ENCODE assay signal across 8 mouse cellular contexts in the genomic region with DNA sequence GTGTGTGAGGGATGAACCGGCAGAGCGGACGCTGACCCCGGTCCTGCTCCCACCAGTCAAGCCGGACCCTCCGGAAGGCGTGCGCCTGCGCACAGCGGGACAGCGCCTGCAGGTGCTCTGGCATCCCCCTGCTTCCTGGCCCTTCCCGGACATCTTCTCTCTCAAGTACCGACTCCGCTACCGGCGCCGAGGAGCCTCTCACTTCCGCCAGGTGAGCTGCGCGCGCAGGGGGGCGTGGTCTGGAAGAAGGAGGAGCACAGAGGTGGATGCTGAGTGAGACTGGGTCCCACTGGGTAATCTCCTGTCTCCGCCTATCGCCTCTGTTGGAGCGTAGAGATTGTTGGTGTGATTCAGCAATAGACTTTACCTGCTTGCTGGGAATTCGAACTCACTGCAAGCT. TPM values are rescaled to one million over a fixed set of nuclear protein-coding genes. Genes with fewer than 3 reads are reported as not detected.
DNase-seq lines count a peak whose midpoint lies in the region; ATAC-seq and TF ChIP-seq lines count a peak whose summit lies in the region.

No protein-coding gene starts in this region.

- no peak overlapping the region for H3K27ac ChIP-seq in embryonic facial prominence, embryonic 13.5 days
- H3K27ac ChIP-seq in hindbrain, embryonic 14.5 days = peak overlapping the region; percentile 75

- H3K4me2 ChIP-seq in embryonic facial prominence, embryonic 13.5 days = peak overlapping the region; percentile 82
- H3K4me2 ChIP-seq in hindbrain, embryonic 14.5 days (replicated peaks) = peak overlapping the region; percentile 71

- under 1% methylated on average over 26 of the region's 26 CpGs for WGBS in embryonic facial prominence, embryonic 13.5 days
- 2% methylated on average over 26 of the region's 26 CpGs for WGBS in hindbrain, embryonic 14.5 days

- no peaks in the 10 kb centered on the region for H3K9me3 ChIP-seq in E14TG2a.4 (ENCODE audit: low read length)
- H3K9me3 ChIP-seq in embryonic facial prominence, embryonic 13.5 days = no peaks in the 10 kb centered on the region
- H3K9me3 ChIP-seq in hindbrain, embryonic 14.5 days (ENCODE audit: control insufficient read depth, low read length) = no peaks in the 10 kb centered on the region

- no peaks in the 10 kb centered on the region for H3K27me3 ChIP-seq in E14TG2a.4 (ENCODE audit: insufficient read depth, low read length)
- peaks cover 22% of the 10 kb centered on the region for H3K27me3 ChIP-seq in embryonic facial prominence, embryonic 13.5 days
- peaks cover 5% of the 10 kb centered on the region; the same call in 1 of the 2 replicates for H3K27me3 ChIP-seq in hindbrain, embryonic 14.5 days (ENCODE audit: control insufficient read depth, insufficient read depth, low read length)

- H3K4me3 ChIP-seq in E14TG2a.4 (replicated peaks; ENCODE audit: low read length) = peak overlapping the region; percentile 79
- H3K4me3 ChIP-seq in embryonic facial prominence, embryonic 13.5 days = peak overlapping the region; percentile 49
- peak overlapping the region; percentile 46 for H3K4me3 ChIP-seq in hindbrain, embryonic 14.5 days (replicated peaks; ENCODE audit: low read length)

- peaks cover 14% of the 10 kb centered on the region for H3K36me3 ChIP-seq in E14TG2a.4 (ENCODE audit: insufficient read depth, low read length)
- H3K36me3 ChIP-seq in embryonic facial prominence, embryonic 13.5 days = peaks cover 4% of the 10 kb centered on the region; the same call in 1 of the 2 replicates
- no peaks in the 10 kb centered on the region for H3K36me3 ChIP-seq in hindbrain, embryonic 14.5 days (replicated peaks; ENCODE audit: control insufficient read depth, insufficient read depth)

- peaks cover 82% of the 10 kb centered on the region for H3K4me1 ChIP-seq in E14TG2a.4 (replicated peaks; ENCODE audit: low read depth, low read length)
- peaks cover 30% of the 10 kb centered on the region for H3K4me1 ChIP-seq in embryonic facial prominence, embryonic 13.5 days
- H3K4me1 ChIP-seq in hindbrain, embryonic 14.5 days (replicated peaks; ENCODE audit: control insufficient read depth, insufficient read depth, low read length) = peaks cover 28% of the 10 kb centered on the region

- no peak for TF ChIP-seq CTCF in E14TG2a.4 (conservative IDR thresholded peaks at IDR 0.05; ENCODE audit: low read length)

- no peak for ATAC-seq in embryonic facial prominence, embryonic 13.5 days (ENCODE audit: insufficient number of reproducible peaks, insufficient read depth, low FRiP score, low TSS enrichment, low read depth)
- ATAC-seq in hindbrain, embryonic 14.5 days (ENCODE audit: low FRiP score) = peak; percentile 38
- ATAC-seq in megakaryocyte-erythroid progenitor cell, adult 5-6 weeks (replicated peaks; ENCODE audit: low FRiP score, low TSS enrichment, poor library complexity, severe bottlenecking) = no peak

- H3K9ac ChIP-seq in embryonic facial prominence, embryonic 13.5 days = peak overlapping the region; percentile 66
- peak overlapping the region; percentile 65 for H3K9ac ChIP-seq in hindbrain, embryonic 14.5 days

- DNase-seq in adrenal gland, postnatal 25 days = peak; percentile 66
- DNase-seq in hindbrain, embryonic 14.5 days (ENCODE audit: low spot score) = peak; percentile 74
- peak; percentile 60 to 70 for DNase-seq in layer of hippocampus, postnatal 36 days
- DNase-seq in lung, postnatal 14 days = peak; percentile 79
- peak; percentile 78 to 79 for DNase-seq in right cerebral cortex, postnatal 36 days (ENCODE audit: low spot score in 2 of 2)

RNA-seq across cellular contexts. Expression of a gene that starts 2.8 kb away (rescaled TPM):
- total RNA-seq in adrenal gland, postnatal 25 days (2021) = 21.2 and 27.5 TPM in 2 replicates
- polyA plus RNA-seq in embryonic facial prominence, embryonic 13.5 days (2015; fragmentation: Nextera tagmentation; extraction: Ambion mirVana) = 27.0 and 29.5 TPM in 2 replicates
- polyA plus RNA-seq in hindbrain, embryonic 14.5 days (2014; fragmentation: Nextera tagmentation; extraction: Ambion mirVana) = 15.9 and 18.1 TPM in 2 replicates
- total RNA-seq in layer of hippocampus, postnatal 36 days (2021) = 10 to 100 TPM; 17.4 to 20.5 TPM
- total RNA-seq in megakaryocyte-erythroid progenitor cell, adult 5-6 weeks (2014; fragmentation: Nextera tagmentation) = 11.2 and 18.7 TPM in 2 replicates
- total RNA-seq in megakaryocyte-erythroid progenitor cell, adult 5-6 weeks (2017) = 17.1 and 25.5 TPM in 2 replicates

RNA-seq across cellular contexts. Expression of a gene that starts 3.7 kb away (rescaled TPM):
- 0.27 and 0.81 TPM in 2 replicates for total RNA-seq in adrenal gland, postnatal 25 days (2021)
- polyA plus RNA-seq in embryonic facial prominence, embryonic 13.5 days (2015; fragmentation: Nextera tagmentation; extraction: Ambion mirVana) = 1.3 and 1.9 TPM in 2 replicates
- 5.6 and 8.1 TPM in 2 replicates for polyA plus RNA-seq in hindbrain, embryonic 14.5 days (2014; fragmentation: Nextera tagmentation; extraction: Ambion mirVana)
- 1 to 10 TPM; 1.1 to 1.2 TPM for total RNA-seq in layer of hippocampus, postnatal 36 days (2021)
- 0.42 TPM in 1 of 2 replicates, not detected in the other for total RNA-seq in megakaryocyte-erythroid progenitor cell, adult 5-6 weeks (2014; fragmentation: Nextera tagmentation)
- total RNA-seq in megakaryocyte-erythroid progenitor cell, adult 5-6 weeks (2017) = 0.47 TPM in 1 of 2 replicates, not detected in the other

RNA-seq across cellular contexts. Expression of a gene that starts 6.8 kb away (rescaled TPM):
- total RNA-seq in adrenal gland, postnatal 25 days (2021) = 3.3 and 4.6 TPM in 2 replicates
- polyA plus RNA-seq in embryonic facial prominence, embryonic 13.5 days (2015; fragmentation: Nextera tagmentation; extraction: Ambion mirVana) = 5.8 and 7.2 TPM in 2 replicates
- polyA plus RNA-seq in hindbrain, embryonic 14.5 days (2014; fragmentation: Nextera tagmentation; extraction: Ambion mirVana) = 9.4 and 10.5 TPM in 2 replicates
- 1 to 10 TPM; 3.4 to 5.4 TPM for total RNA-seq in layer of hippocampus, postnatal 36 days (2021)
- total RNA-seq in megakaryocyte-erythroid progenitor cell, adult 5-6 weeks (2014; fragmentation: Nextera tagmentation) = 2.0 and 4.8 TPM in 2 replicates
- total RNA-seq in megakaryocyte-erythroid progenitor cell, adult 5-6 weeks (2017) = 1.2 and 10.3 TPM in 2 replicates

RNA-seq across cellular contexts. Expression of a gene that starts 14.1 kb away (rescaled TPM):
- total RNA-seq in adrenal gland, postnatal 25 days (2021) = 1.4 and 2.2 TPM in 2 replicates
- 35.2 and 35.5 TPM in 2 replicates for polyA plus RNA-seq in embryonic facial prominence, embryonic 13.5 days (2015; fragmentation: Nextera tagmentation; extraction: Ambion mirVana)
- 149 and 167 TPM in 2 replicates for polyA plus RNA-seq in hindbrain, embryonic 14.5 days (2014; fragmentation: Nextera tagmentation; extraction: Ambion mirVana)
- 10 to 100 TPM; 24.4 to 26.8 TPM for total RNA-seq in layer of hippocampus, postnatal 36 days (2021)
- total RNA-seq in megakaryocyte-erythroid progenitor cell, adult 5-6 weeks (2014; fragmentation: Nextera tagmentation) = not detected in 2 replicates
- not detected in 2 replicates for total RNA-seq in megakaryocyte-erythroid progenitor cell, adult 5-6 weeks (2017)

RNA-seq across cellular contexts. Expression of a gene that starts 30.2 kb away (rescaled TPM):
- 1.5 and 2.2 TPM in 2 replicates for total RNA-seq in adrenal gland, postnatal 25 days (2021)
- polyA plus RNA-seq in embryonic facial prominence, embryonic 13.5 days (2015; fragmentation: Nextera tagmentation; extraction: Ambion mirVana) = 31.9 and 40.5 TPM in 2 replicates
- 167 and 175 TPM in 2 replicates for polyA plus RNA-seq in hindbrain, embryonic 14.5 days (2014; fragmentation: Nextera tagmentation; extraction: Ambion mirVana)
- 10 to 100 TPM; 70.1 to 75.8 TPM for total RNA-seq in layer of hippocampus, postnatal 36 days (2021)
- total RNA-seq in megakaryocyte-erythroid progenitor cell, adult 5-6 weeks (2014; fragmentation: Nextera tagmentation) = not detected in 2 replicates
- not detected in 2 replicates for total RNA-seq in megakaryocyte-erythroid progenitor cell, adult 5-6 weeks (2017)
